Mouse (Mus musculus): ENCODE measurements around the gene Sh3gl2.
A peak's percentile ranks its signal among the peaks of the same experiment; 100 is the strongest.

Gene Sh3gl2

DNA sequence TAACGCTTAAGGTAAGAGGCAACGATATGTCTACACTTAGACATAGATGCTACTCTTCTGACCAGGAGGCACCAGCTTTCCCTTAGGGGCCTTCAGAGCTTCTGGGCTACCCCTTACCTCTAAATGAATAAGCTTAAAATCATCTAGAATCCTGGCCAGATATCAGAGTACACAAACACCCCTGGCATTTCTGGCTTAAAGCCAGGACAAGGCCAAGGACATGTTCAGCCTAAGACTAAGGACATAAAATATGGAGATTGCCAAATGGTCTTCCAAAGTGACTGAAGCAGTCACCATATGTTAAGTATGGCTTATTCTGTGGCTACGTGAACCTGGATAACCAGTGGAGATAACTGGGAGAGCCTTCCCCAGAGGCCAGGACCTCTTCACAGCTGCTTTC is 211.5 kb downstream of the Sh3gl2 start:
- no peak for DNase-seq (ENCODE audit: extremely low spot score, low spot score)

DNA sequence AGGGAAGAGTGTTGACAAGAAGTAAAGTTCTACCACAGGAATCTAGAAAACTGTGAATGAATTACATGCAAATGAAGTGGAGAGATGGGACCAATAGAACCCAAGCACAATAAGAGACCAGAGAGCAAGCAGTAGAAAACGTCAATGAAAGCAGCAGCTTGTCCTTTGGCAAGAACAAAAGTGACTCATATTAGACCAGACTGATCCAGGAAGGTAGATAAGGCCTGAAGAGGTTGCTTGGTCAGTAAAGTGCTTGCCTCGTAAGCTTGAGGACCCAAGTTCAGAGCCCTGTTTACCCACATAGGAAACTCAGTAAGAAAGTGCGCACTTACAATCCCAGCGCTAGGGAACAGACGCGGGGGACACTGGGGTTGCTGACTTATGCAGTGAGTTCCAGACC is 215.5 kb downstream of the Sh3gl2 start:
- no peak for DNase-seq (ENCODE audit: extremely low spot score, low spot score)

DNA sequence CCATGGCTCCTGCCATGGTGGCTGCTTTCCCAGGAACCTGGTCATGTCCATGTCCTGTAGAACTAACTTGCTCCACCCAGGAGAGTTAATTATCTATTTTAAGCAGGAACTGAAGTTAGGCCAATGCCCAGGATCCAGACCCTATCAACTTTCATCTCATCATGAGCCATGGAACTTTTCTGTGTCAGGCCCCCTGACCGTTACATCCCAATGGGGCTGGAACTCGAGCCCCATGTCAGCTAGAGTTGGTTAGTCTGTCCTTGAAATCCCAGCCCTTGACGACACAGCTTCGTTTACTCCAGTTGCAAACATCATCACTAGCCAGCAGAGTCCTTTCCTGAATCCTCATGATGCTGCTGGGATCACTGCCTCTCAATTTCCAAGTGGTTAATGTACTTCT is 221.3 kb downstream of the Sh3gl2 start:
- no peak for DNase-seq (ENCODE audit: extremely low spot score, low spot score)

DNA sequence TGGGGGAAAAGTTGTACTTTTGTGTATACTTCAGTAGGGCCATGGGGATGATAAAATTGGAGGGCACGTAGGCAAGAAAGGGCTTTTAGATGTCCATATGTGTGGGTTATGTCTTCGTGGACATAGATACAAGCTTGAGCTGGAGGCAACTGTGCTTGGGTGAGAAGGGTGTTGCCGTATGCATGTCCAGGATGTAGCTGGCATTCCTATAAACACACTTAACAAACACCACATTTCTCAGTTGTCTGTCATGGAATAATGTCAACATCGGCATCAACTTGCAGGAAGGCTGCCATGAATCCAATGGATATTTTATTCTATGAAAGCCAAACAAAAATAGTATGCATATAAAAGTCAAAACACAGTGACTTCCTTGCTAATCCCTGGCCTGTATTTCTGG is 227.9 kb downstream of the Sh3gl2 start:
- no peak for DNase-seq (ENCODE audit: extremely low spot score, low spot score)

DNA sequence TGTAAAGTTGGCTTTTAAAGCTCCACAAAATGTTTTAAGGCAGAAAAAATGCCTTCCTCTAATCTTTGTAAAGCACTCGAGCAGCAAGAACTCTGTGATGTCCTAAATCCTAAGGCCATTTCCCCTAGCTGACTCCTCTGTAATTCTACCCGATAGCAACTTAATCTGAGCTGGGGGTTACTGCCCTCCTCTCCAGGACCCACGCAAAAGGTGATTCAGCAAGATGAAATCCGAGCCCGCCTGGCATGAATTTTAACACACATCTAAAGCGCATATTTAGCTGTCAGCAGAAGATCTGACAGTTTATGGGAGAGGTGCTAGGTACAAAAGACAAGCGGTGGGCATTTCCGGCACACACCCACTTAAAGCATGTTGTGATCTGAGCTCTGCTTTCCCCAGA is 229.8 kb downstream of the Sh3gl2 start:
- DNase-seq (ENCODE audit: extremely low spot score, low spot score): no peak

DNA sequence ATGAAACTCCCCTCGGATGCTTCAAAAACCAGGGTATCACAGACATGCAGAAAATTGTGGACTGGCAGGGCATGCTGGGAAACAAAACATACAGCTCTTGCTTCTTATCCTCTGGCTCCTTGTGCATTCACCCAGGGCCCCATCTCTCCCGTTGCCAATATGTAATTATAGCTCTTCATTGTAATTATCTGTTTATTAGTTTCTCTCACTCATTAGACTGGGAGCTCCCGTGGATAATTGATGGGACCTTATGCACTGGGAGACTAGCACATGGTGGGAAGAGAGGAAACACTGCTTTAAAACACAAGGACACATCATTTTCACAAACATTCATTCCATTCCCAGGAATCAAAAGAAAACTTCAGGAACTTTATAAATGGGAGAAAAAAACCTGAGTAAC is 233.9 kb downstream of the Sh3gl2 start:
- DNase-seq (ENCODE audit: extremely low spot score, low spot score): no peak

DNA sequence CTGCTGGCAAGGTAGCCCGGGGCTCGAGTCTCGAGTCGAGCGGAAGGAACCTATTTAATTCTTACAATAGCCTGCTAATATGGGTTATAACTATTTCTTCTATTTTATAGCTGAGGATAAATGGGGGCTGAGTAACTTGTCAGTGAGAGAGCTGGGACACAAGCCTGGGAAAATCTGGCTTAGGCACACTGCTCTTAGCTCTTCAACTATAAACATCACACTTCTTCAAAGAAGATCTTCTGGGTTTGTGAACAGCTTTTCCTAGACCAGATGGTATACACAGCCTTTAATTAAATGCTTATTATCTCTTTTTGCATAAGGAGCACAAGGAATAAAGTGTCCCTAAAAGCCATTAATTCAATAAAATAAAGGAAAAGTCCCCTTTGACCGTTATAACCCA is 278.7 kb downstream of the Sh3gl2 start:
- DNase-seq (ENCODE audit: extremely low spot score, low spot score): no peak

DNA sequence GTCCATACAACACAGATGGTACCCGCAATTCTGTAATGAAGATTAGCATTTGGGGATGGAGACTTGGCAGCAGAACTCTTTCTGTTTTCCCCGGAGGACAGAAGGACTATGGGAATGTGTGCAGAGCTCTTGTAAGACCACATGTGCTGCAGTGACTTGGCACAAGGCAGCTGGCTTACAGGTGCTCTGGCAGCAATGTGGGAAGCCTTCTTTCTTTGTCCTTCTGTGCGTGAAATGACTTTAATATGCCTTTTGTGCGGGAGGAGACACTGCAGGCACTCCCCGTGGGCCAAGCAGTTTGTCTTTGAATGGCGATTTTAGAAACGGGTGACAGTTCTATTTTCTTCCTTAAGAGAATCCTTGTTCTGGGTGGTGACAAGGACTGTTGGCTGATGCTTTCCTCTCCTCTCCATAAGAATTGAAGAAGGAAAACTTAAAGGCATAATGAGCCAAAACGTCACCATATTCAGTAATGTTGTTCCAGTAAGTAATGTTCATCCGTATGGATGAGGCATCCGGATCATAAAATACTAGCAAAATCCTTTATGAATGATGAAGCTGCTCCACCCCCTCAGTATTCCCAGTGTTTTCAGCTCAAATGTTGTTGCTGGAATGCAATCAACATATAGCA is 281.5 kb downstream of the Sh3gl2 start:
- no peak for DNase-seq (ENCODE audit: extremely low spot score, low spot score)

DNA sequence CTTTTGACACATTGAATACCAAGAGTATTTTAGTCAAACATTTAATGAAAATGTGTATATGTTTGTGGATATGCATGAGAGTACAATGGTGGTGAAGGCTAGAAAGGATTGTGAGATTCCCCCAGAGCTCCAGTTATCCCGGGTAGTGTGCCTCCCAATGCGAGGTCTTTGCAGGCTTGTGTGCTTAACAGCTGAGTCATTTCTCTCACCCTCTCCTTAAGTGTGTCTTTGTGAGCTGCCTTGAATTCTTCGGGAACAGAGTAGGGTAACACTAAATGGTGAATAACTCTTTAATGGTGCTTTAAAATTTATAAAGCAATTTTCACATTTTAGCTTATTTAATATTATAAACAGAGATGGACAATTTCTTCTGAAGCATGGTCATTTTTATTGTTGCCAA is 300.8 kb downstream of the Sh3gl2 start:
- DNase-seq (ENCODE audit: extremely low spot score, low spot score): no peak

DNA sequence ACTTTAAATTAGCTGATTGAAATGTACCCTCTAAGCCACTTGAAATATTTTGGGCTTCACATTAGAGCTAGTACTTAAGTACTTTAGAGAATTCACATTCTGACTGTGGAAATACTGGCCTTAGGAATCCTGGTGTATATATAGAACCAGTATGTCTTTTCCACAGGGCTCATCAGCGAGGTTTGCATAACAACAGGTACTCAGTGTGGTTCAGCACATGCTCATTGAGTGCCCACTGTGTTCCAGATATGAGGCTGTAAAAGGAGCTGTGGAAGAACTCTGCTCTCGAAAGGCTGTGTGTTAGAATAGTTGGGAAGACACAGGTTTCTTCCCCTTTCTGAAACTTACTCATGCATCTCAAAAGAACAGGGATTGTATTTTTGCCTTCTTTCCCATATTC is 302.1 kb downstream of the Sh3gl2 start:
- no peak for DNase-seq (ENCODE audit: extremely low spot score, low spot score)

DNA sequence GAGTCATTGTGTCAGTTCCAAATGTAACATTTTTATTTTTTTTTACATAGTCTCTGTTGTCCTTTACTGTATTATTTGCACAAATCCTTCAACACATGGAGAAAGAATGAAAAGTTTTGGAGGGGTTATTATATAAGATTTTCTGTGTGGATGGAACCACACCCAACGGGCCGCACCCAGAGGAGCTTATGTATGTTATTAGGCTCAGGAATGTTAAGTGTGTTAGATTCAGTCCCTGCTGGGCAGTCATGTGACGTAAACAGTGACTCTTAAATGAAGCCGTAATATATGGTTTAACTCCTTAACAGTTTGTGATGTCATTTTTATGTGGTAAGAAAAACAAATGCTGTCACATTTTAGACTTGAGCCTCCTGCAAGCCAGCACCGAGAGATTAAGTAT is 302.6 kb downstream of the Sh3gl2 start:
- DNase-seq (ENCODE audit: extremely low spot score, low spot score): no peak

DNA sequence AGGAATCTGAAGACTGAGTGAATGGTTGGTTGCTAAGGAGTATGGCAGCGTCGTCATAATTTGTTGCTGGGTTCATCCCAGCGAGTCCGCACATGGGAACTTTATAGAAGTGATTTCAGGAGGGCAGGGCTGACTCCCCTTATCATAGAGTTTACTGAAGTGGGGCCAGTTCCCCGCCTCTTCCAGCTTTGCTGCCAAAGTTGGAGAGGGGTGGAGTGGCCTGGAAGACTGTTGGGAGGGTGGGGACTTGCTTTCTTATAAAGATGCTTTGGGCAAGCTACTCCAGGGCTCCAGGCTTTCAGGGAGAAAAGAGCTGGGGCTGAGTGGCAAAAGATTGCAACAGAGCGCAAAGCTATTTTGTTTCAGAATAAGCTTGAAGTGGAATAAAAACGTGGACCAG is 308.4 kb downstream of the Sh3gl2 start:
- DNase-seq (ENCODE audit: extremely low spot score, low spot score): no peak

DNA sequence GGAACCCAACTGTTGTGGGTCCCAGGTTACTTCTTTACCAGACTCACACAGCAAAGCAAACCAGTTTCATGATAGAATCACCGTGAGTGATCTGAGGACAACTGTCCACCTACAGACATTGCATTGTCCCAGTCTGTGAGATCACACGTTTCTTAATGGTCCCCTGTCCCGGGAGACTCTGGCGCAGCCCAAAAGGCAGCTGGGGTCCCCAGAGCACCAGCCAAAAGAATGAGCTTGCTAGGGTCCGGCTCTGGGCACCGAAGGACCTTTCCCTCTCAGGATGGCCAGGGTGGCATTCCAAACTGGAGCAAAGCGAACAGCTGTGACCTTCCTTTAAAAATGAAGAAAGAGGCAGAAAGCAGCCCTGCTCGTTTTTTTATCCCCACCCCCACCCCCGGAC is 308.9 kb downstream of the Sh3gl2 start, which contains the start of gene Adamtsl1:
Gene Adamtsl1, plus strand, starts transcription at position 381 of the 400 bp plus-strand sequence.
- DNase-seq (ENCODE audit: extremely low spot score, low spot score): no peak

DNA sequence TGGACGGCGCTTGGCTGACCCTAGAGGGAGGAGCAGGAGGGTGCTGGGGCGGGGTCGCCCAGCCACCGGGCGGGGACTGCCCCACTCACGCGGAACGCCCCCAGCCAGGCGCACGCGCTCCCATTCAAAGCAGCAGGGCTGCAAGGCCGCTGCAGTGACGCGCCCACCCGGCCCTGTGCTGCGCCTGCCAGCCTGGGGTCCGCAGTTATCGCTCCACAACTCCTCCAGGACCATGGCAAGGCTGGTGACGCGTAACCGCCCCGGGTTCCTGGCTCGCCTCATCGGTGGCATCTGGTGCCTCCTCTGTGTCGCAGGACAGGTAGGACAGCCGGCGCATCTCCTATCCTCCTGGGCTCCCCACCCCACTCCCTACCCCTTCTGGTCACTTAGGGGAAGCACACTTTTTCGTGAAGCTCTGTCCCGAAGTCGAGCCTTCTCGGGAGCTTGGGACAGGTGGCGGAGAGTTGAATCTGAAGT is 309.3 kb downstream of the Sh3gl2 start:
- DNase-seq (ENCODE audit: extremely low spot score, low spot score): peak; percentile 78

DNA sequence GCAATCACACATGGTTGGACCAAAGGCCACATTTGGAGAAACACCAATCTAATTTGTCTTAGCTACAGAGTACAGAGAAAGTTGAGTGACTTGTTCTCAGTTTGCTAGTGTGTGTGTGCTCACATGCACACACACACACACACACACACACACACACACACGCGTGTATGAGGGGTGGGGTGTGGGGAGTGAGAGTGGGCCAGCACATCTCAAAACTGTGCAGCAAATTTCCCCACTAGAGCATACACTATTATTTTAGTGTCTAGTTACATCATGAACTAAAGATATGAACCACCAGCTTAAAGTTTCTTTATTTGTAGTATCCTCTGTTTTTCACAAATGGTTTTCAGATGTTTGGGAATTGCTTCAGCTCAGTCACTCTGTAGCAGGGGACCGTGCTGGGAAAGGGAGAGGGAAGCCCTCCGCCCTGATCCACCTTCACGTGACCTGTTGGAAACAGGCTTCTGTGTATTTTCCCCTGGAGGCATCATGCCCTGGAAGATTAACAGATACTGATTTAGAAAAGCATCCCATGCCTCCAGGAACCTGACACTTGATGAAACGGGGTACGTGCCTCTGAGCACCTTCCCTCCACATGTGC is 322.1 kb downstream of the Sh3gl2 start:
- no peak for DNase-seq (ENCODE audit: extremely low spot score, low spot score)

DNA sequence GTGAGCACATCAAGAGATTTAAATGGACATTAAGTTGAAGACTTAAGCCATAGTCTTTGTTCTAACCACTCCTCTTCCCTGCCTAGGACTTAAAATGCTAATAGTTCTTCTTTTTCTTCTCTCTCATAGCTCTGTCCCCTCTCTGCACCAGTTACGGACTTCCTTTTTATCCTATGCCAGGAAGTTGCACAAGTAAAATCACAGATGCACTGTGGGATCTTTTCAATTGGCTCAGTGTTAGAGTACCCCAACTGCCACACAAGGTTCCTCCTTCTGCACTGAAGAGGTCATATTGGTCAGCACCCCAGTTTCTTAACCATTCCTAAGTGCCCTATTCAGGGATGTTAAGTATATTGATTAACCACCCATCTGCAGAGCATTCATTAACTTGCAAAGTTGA is 324.9 kb downstream of the Sh3gl2 start:
- no peak for DNase-seq (ENCODE audit: extremely low spot score, low spot score)

DNA sequence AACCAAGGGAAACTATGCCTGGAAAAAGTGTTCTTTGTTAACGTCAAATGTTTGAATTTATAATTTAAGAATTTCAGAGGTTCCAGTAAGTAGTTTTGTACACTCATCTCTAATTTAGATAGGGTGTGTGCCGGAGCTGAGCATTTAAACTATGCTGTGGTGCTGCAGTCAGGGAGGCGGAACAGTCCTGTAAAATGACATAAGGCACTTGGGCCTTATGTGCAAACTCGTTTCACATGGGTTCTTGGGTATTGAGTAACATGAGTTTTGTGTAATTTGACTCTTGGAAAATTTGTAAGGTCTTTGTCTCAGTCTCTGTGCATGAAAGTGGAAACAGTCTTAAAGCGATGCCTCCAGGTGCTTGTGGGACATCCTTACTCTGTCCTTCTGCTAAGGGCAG is 334.8 kb downstream of the Sh3gl2 start:
- DNase-seq (ENCODE audit: extremely low spot score, low spot score): no peak

DNA sequence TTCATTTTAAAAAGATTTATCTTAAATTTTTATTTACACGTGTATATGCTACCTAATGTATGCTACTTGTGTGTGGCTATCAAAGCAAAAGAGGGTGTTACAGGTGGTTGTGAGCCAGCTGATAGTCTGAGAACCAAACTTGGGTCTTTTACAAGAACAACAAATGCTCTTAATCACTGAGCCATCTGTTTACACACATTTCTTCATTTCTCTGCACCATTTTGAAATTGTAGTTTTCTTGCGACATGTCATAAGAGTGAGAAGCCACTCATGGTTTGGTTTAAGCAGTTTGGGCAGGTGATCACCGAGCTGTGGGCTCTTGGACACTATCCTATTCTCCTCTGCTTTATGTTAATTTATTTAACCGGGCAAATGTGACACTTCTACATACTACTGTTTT is 338.3 kb downstream of the Sh3gl2 start:
- no peak for DNase-seq (ENCODE audit: extremely low spot score, low spot score)

DNA sequence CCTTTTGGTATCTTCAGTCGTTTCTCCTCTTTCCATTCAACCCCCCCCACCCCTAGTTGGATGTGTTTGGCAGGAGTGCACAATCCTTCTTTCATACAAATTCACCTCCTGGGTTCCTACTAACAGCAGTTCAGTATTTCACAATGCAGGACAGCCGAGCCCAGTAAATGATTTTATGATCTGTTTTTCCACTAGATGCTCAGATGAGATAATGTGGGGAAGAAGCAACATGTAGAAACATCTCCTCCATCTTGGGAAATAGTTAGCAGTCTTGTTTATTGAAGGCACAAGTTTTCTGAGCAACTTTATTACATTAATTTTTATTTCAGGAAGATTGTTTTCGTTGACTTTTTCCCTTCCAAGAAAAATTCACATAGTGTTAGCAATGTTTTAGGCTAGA is 349.8 kb downstream of the Sh3gl2 start:
- DNase-seq (ENCODE audit: extremely low spot score, low spot score): no peak

DNA sequence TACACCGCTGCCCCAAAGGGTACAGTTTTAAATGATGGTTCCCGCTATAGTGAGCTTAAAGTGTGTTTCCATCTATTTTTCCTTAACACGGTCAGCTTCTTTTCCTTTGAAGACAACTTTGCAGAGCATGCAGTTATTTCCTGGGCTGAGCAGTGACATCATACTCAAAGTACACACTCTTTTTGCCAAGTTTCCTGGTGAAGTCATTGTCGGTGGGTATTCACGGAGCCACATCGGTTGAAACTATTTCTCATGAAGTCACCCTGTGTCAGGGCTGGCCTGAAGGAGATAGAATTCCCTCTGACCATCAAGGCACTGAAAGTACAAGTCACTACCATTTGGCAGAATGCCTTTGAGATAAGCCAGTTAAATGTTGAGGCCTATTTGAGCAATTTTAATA is 354.8 kb downstream of the Sh3gl2 start:
- no peak for DNase-seq (ENCODE audit: extremely low spot score, low spot score)

DNA sequence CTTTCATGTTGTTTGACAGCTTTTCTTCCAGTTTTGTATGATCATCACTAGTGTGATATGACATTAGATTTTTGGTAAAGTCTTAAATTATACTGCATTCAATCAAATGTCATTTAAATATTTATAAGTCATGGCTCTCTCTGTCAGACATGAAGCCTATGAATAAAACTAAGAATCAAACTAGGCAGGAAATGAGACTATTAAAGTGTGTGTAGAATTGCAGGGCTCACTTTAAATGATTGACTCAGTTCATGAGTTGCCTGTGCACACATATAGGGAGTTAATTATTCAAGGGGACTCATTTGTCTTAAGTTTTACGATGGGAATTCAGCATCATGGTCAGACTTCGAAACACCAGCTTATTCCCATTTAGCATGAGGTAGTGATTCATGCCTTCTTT is 380.5 kb downstream of the Sh3gl2 start:
- DNase-seq (ENCODE audit: extremely low spot score, low spot score): no peak

DNA sequence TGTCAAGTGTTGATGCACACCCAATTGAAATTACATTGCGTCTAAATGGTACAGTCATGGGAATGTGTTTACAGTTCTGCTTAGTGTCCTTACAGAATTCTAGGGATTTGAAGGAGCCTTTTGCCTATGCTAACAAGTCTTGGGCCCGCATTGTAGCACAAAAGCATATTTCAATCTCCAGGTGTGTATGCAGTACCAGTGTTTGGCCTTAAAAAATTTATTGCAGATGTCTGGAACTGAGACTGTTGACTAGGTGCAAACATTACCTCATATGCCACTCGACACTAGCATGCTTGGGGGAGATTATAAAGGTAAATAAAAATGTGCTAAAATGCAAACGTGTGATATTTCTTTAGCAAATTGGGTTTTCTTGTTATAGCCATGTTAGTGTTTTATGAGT is 384.0 kb downstream of the Sh3gl2 start:
- no peak for DNase-seq (ENCODE audit: extremely low spot score, low spot score)

DNA sequence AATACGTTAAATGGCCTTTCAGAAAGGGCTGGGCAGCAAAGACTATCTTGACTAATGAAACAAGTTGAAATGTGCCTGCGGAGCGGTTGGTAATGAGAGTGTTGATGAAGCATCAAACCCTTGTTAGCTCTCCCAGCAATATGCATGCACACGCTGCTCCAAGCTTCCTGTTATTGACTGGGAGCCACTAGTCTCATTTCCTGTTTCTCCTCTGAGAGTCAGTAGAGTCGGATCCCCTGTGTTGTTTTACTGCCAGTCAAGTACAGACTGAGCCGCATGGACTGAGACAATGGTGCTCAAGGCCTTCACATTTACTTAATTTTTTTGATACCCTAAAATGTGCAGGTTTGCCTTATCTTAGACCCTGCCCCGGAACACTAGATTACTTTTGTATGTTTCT is 386.1 kb downstream of the Sh3gl2 start:
- DNase-seq (ENCODE audit: extremely low spot score, low spot score): no peak

DNA sequence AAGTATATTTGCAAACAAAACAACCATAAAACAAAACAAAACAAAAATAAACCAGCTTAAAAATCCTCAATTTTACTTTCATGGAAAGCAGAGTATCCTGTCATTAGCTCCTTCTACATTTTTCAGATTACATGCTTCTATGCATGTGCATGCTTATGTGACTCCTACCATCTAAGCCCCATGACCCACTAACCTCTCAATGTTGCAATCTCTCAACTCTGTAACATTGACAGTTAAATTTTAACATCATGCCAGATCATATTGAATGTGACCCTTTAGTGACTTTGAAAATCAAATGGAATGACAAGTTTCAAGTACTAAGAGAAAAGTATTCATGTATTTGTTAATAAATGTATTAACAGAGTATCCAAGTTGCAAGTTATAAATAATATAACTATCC is 389.2 kb downstream of the Sh3gl2 start:
- DNase-seq (ENCODE audit: extremely low spot score, low spot score): no peak
